Mouse (Mus musculus): ENCODE results near the gene Avpr2.

Avpr2 gene

GRCm38 (mm10) chrX:73891551-73892152, at the start of gene Avpr2:
Avpr2 (plus strand) TSS chrX:73892102.
- no peak for DNase-seq (ENCODE audit: low read depth)

GRCm38 (mm10) chrX:73854326-73855086, 37.4 kb upstream of the Avpr2 start:
- DNase-seq (ENCODE audit: low read depth) = no peak

DNA sequence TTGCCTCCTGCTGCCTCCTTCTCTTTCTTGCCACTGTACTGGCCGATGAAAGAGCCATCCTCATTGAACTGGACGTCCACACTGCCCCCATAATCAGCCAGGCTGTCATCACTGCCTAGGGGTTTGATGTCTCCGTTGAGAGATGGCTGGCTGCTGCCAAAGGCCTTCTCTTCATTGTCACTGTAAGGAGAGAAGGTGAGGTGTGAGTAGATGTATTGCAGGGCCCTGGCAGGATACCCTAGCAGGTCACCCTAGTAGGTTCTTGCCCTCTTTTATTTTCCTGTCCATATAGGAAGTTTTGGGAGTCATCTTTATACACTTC, 36.9 kb upstream of the Avpr2 start:
- no peak for DNase-seq (ENCODE audit: low read depth)

DNA sequence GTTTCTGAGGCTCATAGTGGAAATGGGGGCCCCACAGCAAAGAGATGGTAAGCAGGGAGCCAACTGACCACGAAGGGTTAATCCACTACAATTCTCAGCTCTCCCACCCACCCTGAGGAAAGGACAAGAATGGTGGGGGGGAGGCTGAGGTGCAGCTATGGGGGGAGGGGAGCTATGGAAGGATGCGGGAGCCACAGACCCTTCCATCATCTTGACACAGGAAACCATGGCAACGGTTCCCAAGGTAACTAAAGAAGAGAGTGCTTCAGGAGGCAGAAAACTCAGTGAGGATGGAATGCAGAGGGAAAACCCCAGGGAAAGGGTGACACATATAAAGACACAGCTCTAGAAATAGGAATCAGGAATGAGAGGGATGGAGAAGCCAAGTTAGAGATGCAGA, 27.2 kb upstream of the Avpr2 start:
- no peak for DNase-seq (ENCODE audit: low read depth)

DNA sequence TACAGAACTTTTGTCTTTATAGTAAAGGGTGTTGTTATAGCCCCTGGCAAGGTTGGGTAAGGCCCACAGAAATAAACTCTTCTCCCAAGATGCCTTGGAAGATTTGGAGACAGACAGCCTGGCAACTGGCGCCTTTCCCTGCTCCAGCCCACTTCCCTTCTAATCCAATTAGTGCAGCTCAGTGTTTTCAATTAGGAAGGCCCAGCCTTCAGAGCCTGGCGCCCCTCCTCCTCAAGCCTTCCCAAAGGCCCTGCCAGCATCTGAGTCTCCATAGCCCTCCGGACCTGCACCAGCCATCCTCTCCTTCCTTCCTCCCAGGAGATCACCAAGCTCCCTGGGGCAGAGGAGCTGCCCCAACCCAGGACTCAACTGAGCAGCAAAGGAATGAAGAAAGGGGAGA, 24.6 kb upstream of the Avpr2 start:
- no peak for DNase-seq (ENCODE audit: low read depth)

DNA sequence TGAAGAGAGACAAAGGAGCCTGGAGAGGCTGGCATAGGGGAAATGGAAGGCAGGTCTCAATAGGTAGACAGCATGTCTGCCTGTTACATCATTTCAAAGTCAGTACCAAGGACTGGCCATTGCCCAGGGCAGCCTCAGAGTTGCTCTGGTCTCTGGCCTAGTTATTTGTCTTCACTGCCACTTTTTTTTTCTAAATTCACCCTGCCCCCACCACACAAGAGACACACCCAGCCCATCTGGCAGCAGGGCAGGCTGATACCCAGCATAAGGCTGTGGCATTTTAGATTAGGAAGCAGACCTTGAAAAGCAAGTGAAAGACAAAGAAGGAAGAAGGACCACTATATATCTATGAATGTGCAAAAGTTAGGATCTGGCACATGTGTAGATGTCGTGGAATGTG, 24.1 kb upstream of the Avpr2 start:
- DNase-seq (ENCODE audit: low read depth) = no peak

DNA sequence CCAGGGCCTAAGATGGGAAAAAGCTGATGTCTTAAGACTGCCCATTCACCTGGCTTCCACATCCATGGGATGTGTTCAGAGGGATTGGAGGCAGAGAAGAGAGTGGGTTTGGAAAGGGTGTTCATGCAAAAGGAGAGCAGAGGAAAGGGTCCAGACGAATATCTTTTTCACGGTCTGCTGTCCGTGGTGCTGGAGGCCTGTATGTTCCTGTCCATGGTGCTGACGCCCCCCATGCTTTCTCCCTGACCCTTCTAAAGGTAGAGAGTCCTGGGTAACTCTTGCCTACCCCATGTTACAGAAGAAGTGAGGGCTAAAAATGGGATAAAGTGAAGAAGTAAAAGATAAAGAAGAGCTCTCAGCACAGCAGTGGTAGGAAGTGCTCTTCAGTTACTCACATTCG, 22.6 kb upstream of the Avpr2 start:
- DNase-seq (ENCODE audit: low read depth) = peak; percentile 39

DNA sequence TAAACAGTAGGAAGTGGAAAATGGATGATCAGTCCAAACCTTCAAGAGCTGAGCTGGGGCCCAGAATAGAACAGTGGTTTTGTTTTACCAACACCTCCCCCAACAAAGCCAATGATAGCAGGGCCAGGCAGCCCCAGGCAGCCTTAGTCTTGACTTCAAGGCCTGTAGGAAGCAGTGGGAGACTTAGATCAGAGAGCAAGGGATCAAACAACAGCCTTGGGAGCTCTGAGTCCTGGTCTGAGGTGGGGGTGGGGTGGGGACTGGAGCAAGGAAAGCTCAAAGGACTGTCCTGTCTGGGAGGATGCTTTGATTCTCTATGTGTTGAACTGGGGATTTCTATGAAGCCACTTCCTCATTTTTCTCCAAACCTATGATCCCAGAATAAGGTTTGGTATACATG, 20.4 kb upstream of the Avpr2 start:
- DNase-seq (ENCODE audit: low read depth) = no peak

DNA sequence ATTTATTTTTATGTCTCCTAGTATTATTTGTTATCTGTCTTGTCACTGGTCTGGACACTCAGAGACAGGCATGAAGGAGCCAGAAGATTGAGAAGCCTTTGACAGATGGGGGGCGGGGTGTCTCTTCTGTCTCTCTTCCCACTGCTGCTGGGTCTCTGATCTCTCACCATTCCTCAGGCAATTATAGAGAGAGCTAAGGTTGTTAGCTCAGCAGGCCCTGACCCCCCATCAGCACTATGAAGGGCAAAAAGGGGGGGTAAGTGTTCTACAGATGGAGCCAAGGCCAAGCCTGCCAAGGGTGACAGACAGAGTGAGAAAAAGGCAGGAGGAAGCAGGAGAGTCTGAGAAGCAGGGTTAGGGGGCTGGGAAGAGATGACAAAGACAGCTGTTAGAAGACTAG, 19.9 kb upstream of the Avpr2 start:
- no peak for DNase-seq (ENCODE audit: low read depth)

DNA sequence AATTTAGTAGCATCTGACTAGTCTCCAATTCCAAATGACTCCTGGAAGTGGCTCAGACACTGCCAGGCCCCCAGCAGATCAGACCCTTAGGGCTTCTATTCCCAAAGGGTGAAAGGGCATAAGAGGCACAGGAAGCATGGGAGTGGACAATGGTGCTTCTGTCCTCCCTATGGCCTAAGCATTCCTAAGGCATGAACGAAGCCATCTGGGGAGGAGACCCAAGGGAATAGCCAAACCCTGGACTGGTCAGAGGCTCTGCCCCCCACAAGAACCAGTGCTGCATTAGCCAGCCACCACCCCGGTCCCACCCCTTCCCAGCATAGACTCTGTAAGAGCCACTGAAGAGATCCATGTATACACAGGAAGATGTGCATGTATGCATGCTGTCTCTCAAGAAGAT, 16.0 kb upstream of the Avpr2 start:
- no peak for DNase-seq (ENCODE audit: low read depth)

GRCm38 (mm10) chrX:73877014-73877413, 14.9 kb upstream of the Avpr2 start:
- no peak for DNase-seq (ENCODE audit: low read depth)

- DNase-seq (ENCODE audit: low read depth) = peak; percentile 72
Observed at GRCm38 (mm10) chrX:73880194-73881035, 11.5 kb upstream of the Avpr2 start.

DNA sequence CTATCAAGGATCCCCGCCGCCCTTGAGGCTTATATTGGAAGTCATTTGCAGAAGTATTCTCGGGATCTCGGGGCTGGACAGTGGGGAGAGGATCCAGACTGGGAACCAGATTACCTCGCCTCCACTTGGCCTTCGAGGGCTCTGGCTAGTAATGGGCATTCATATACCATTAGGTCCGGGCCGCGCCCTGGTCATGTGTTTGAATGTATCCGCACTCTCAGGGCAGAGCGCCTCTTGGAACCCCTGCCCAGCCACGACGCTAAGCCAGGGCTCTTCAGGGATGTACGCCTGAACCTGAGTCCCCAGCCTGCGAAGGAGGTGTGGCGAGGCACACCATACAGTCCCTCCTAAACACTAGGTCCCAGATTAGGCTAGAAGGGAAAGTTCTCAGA, 10.9 kb upstream of the Avpr2 start:
- no peak for DNase-seq (ENCODE audit: low read depth)

GRCm38 (mm10) chrX:73881463-73881862, 10.4 kb upstream of the Avpr2 start:
- no peak for DNase-seq (ENCODE audit: low read depth)

- no peak for DNase-seq (ENCODE audit: low read depth)
Observed at GRCm38 (mm10) chrX:73892833-73893232, 931 bp downstream of the Avpr2 start.

DNA sequence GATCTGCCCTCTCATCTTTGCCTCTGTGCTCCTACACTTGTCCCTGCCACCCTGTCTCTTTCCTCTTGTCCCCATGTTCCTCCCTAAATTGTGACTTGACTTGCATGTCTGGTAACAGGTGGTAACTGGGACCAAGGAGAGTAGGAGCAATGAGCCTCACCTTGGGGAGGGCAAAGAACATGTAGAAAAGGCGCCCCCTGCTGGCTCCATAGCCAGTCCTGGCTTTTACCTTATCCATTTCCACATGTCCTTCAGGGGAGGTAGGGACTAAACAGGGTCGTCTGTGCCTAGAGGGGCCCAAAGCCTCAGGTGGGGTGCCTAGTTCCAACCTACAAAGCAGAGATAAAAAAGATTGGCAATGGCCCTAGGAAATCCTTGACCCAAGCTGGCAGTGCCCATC, 3.8 kb downstream of the Avpr2 start, which contains the start of gene L1cam:
Gene L1cam, minus strand, starts transcription at position 387 of the 400 bp plus-strand sequence.
- peak; percentile 62 for DNase-seq (ENCODE audit: low read depth)

DNA sequence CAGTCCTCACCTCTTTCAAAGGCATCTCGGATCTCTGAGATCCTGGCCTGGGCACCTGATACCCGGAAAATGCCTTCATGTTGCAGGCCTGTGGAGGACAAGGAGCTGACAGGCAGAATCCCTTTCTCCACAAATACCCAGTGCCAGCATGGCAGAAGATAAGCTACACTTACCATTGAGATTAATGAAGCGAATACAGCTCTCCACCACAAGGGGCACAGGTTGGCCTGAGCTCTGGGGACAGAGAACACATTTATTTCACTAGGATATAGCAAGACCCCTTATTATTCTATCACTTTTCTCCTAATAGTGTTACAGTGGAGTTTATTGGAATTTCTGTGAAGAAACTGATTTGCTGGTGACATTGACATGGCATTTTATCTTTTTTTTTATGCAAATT, 6.1 kb downstream of the Avpr2 start:
- no peak for DNase-seq (ENCODE audit: low read depth)

DNA sequence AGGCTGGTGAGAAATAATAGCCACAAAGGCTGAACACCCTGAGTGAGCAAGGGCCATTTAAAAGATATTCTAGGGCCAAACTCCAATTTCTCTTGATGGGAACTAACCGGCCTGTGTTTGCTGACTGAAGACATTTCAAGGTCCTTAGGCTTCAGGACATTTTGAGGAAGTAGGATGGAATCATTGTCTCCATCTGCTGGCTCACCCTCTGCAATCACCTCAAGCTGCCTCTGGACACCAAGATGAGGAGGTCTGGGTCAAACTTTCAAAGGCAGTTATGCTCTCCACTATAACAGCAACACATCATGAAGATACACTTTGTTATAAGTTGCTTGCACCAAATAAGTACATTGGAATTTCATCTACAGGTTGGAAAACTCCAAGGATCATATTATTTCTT, 18.1 kb downstream of the Avpr2 start:
- DNase-seq (ENCODE audit: low read depth) = no peak

DNA sequence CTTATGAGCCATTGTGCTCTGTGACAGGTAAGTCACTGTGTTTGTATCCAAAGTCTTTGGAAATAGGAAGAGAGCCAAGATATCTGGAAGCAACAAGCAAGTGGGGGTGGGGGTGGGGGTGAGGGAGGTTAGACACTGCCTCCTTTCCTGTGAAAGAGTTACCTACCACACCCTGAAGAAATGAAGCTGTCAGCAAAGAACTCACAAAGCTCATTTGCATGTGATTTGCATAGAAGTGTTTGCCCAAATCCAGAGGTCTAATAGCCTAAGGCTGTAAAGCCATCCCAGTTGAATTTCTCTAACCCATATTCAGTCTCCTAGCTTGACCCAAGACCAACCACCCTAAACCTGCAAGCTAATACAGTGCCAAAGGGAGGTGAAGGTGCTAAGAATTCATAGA, 18.5 kb downstream of the Avpr2 start:
- DNase-seq (ENCODE audit: low read depth) = peak; percentile 66

DNA sequence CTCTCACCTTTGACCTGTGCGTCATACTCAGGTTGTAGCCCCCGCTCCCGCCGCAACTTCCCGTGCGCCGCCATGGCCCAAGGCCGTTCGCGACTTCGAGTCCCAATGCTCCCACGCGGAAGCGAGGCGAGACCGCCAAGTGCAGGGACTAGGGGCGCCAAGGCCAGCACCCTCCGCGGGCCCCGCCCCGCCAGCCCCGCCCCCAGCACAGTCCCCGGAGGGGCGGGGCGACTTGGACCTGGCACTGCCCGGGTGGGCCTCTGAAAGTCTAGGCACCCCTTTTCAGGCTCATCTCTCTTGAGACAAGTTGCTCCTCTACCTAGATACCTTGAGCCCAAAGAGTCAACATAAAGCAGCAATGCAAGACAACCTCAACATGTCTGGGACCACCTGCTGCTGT, 19.3 kb downstream of the Avpr2 start:
- peak; percentile 79 for DNase-seq (ENCODE audit: low read depth)

- DNase-seq (ENCODE audit: low read depth) = peak; percentile 81
Observed at GRCm38 (mm10) chrX:73911588-73911987, 19.7 kb downstream of the Avpr2 start.

- peak; percentile 97 for DNase-seq (ENCODE audit: low read depth)
Observed at GRCm38 (mm10) chrX:73914827-73915703, 23.2 kb downstream of the Avpr2 start.

Measured in induced T-regulatory cell, adult 2 months (primary cell).